Mouse (Mus musculus) CD4-positive, CD25-positive, alpha-beta regulatory T cell (primary cell): Measurements from ENCODE around the gene Ube2ql1. TPM values are rescaled to one million over a fixed set of nuclear protein-coding genes. Genes with fewer than 3 reads are reported as not detected.

Experiments used
- polyA plus RNA-seq: library from polyadenylated mRNA; unstranded; fragments of 100-300 nt; shearing (Covaris generic); gene quantifications from one replicate; pipeline ENCODE4 v1.2.1, GENCODE M21; 2017

The Ube2ql1 gene
- not detected for polyA plus RNA-seq

DNA sequence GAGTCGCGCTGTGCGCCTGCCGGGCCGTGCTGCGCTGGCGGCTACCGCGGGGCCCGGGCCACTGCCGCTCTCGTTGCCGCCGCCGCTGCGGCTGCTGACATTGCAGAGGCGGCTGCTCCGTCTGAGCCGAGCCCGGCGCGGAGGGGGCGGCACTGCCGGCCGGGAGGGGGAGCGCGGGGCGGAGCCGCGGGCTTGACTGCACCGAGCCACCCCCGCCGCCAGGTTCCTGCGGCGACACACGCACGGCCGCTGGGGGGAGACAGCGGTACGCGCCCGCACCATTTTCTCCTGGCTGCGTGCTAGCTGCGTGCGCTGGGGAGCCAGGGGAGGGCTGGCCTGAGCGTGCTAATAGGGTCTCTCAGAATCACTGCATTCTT lies at the start of gene Ube2ql1:
Gene Ube2ql1, minus strand, starts transcription at position 131 of the 377 bp plus-strand sequence.

Other genes with a start within 250 kb of the Ube2ql1 start
- 155 TPM for gene Nsun2, start 206.1 kb downstream of the Ube2ql1 start, polyA plus RNA-seq
- gene Tent4a, start 205.3 kb downstream of the Ube2ql1 start, polyA plus RNA-seq, result 14.6 TPM
- gene Srd5a1, start 128.4 kb downstream of the Ube2ql1 start, polyA plus RNA-seq, result 1.4 TPM
- 145 TPM for gene Med10, start 62.5 kb upstream of the Ube2ql1 start, polyA plus RNA-seq